Mouse (Mus musculus) stomach, embryonic 14.5 days (tissue): ENCODE results near the gene Tspan17. TPM values are rescaled to one million over a fixed set of nuclear protein-coding genes. Genes with fewer than 3 reads are reported as not detected.

Source experiments
- ATAC-seq: fragments of 200-750 bp; cut with Nextera tagmentation; 2 replicates; pipeline ENCODE4 v1.8.0; 2017; ENCODE audit warnings: low read depth, moderate TSS enrichment; ENCODE audit not compliant: insufficient number of reproducible peaks, insufficient read depth, low FRiP score
- H3K27ac ChIP-seq: fragments of 300-500 bp; sonication (generic); 2 replicates; pipeline ENCODE4 v1.5.1; 2014; ENCODE audit warnings: mild to moderate bottlenecking, low read length, moderate library complexity, mixed read lengths
- H3K27me3 ChIP-seq: fragments of 300-500 bp; sonication (generic); 2 replicates; pipeline ENCODE4 v1.6.1; 2014; ENCODE audit warnings: low read length, control low read depth, mixed read lengths; ENCODE audit not compliant: control insufficient read depth, insufficient read depth
- H3K36me3 ChIP-seq: fragments of 300-500 bp; sonication (generic); 2 replicates; pipeline ENCODE4 v1.6.1; 2014; ENCODE audit warnings: mild to moderate bottlenecking, control low read depth, low read length, moderate library complexity, mixed read lengths; ENCODE audit not compliant: control insufficient read depth, insufficient read depth
- H3K4me1 ChIP-seq: fragments of 300-500 bp; sonication (generic); 2 replicates; pipeline ENCODE4 v1.6.1; 2014; ENCODE audit warnings: low read length, control low read depth, mixed read lengths; ENCODE audit not compliant: control insufficient read depth, insufficient read depth
- H3K4me2 ChIP-seq: fragments of 300-500 bp; sonication (generic); replicated peaks from 2 replicates; pipeline ENCODE4 v1.6.1; 2014; ENCODE audit warnings: low read depth, low read length, control low read depth
- H3K4me3 ChIP-seq: fragments of 300-500 bp; sonication (generic); 2 replicates; pipeline ENCODE4 v1.5.1; 2014; ENCODE audit warnings: low read depth, low read length, control low read depth
- H3K9ac ChIP-seq: fragments of 300-500 bp; sonication (generic); replicated peaks from 2 replicates; pipeline ENCODE4 v1.6.1; 2014; ENCODE audit warnings: low read depth, mild to moderate bottlenecking, control low read depth, low read length, moderate library complexity, mixed read lengths
- H3K9me3 ChIP-seq: fragments of 300-500 bp; sonication (generic); 2 replicates; pipeline ENCODE4 v1.6.1; 2016; ENCODE audit warnings: low read depth, low read length, control low read depth; ENCODE audit not compliant: control insufficient read depth
- WGBS: fragments of 180-500 bp; shearing (Covaris S2); extraction: QIAGEN DNeasy Blood & Tissue Kit; methylation state at CpG from one replicate; pipeline ENCODE4 v1.1.7; 2014; 5-methylcytosine and 5-hydroxymethylcytosine counted together
- polyA plus RNA-seq: library from polyadenylated mRNA; unstranded; fragments of >200 nt; fragmentation: Nextera tagmentation; extraction: Ambion mirVana; gene quantifications from 2 replicates; pipeline ENCODE4 v1.2.1, GENCODE M21; 2014

Tspan17 gene
- polyA plus RNA-seq, 1 experiment from 2014 or later = 11.6 TPM

DNA sequence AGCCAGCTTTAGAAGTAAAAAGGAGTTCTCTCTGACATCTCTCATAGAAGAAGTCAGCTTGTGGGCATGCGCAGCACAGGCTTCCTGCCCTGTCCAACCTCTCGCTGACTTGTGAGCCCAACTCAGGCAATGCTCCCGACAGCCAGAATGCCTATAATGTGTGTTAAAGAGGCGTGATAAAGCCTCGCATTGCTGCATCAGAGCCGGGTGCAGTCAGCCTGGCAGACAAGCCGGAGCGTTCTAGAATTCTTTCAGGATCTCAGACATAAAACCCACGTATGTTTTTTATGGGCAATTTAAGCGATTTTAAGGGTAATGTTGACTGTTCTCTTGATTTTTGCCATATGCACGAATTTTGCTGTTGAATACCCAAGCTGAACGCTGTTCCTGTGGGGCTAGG lies 18.9 kb downstream of the Tspan17 start:
- Histone ChIP-seq H3K4me2 (no peak overlapping the region), H3K9me3 (no peaks in the 10 kb centered on the region), H3K27ac (no peak overlapping the region), H3K4me3 (no peak overlapping the region), H3K4me1 (no peaks in the 10 kb centered on the region), H3K27me3 (no peaks in the 10 kb centered on the region), H3K36me3 (no peaks in the 10 kb centered on the region), H3K9ac (no peak overlapping the region)
- 73% methylated on average over 12 of the region's 12 CpGs for WGBS
- no peak for ATAC-seq

- Histone ChIP-seq H3K4me2 (no peak overlapping the region), H3K4me3 (no peak overlapping the region), H3K27ac (no peak overlapping the region), H3K27me3 (no peaks in the 10 kb centered on the region), H3K9me3 (no peaks in the 10 kb centered on the region), H3K9ac (no peak overlapping the region), H3K4me1 (no peaks in the 10 kb centered on the region), H3K36me3 (no peaks in the 10 kb centered on the region)
- 67% methylated on average over 7 of the region's 7 CpGs for WGBS
- ATAC-seq = no peak
These were observed 22.3 kb downstream of the Tspan17 start for GRCm38 (mm10) chr13:54811476-54811875.

GRCm38 (mm10) chr13:54813381-54813780 lies 24.2 kb downstream of the Tspan17 start:
- H3K36me3 ChIP-seq = no peaks in the 10 kb centered on the region
- WGBS = 80% methylated on average over 9 of the region's 9 CpGs
- no peaks in the 10 kb centered on the region for H3K27me3 ChIP-seq
- no peak overlapping the region for H3K4me2 ChIP-seq
- no peak overlapping the region for H3K27ac ChIP-seq
- no peak for ATAC-seq
- H3K4me1 ChIP-seq = no peaks in the 10 kb centered on the region
- no peaks in the 10 kb centered on the region for H3K9me3 ChIP-seq
- H3K4me3 ChIP-seq = no peak overlapping the region
- no peak overlapping the region for H3K9ac ChIP-seq

- no peaks in the 10 kb centered on the region for H3K36me3 ChIP-seq
- H3K4me1 ChIP-seq = no peaks in the 10 kb centered on the region
- 33% methylated on average over 17 of the region's 17 CpGs for WGBS
- no peaks in the 10 kb centered on the region for H3K9me3 ChIP-seq
- H3K27me3 ChIP-seq = no peaks in the 10 kb centered on the region
- H3K4me3 ChIP-seq = no peak overlapping the region
- H3K4me2 ChIP-seq = no peak overlapping the region
- ATAC-seq = no peak
- H3K27ac ChIP-seq = no peak overlapping the region
- H3K9ac ChIP-seq = no peak overlapping the region
These were observed 29.4 kb downstream of the Tspan17 start for GRCm38 (mm10) chr13:54818399-54819254.

DNA sequence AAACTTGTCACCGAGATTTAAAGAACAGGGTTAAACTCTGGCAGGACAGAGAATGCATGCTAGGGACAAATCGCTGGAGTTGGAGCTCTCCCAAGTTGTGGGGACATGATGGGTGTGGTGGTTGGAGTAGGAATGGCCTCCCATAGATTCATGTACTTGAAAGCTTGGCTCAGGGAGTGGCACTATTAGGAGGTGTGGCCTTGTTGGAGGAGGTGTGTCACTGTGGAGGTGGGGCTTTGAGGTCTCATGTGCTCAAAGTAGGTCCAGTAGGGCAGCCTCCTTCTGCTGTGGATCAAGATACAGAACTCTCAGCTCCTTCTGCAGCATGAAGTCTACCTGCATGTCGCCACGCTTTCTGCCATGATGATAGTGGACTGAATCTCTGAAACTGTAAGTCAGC lies 31.9 kb downstream of the Tspan17 start:
- no peaks in the 10 kb centered on the region for H3K36me3 ChIP-seq
- WGBS = 82% methylated on average over 4 of the region's 4 CpGs
- H3K9ac ChIP-seq = no peak overlapping the region
- H3K4me3 ChIP-seq = no peak overlapping the region
- no peaks in the 10 kb centered on the region for H3K9me3 ChIP-seq
- no peak for ATAC-seq
- no peak overlapping the region for H3K4me2 ChIP-seq
- H3K27me3 ChIP-seq = no peaks in the 10 kb centered on the region
- H3K4me1 ChIP-seq = no peaks in the 10 kb centered on the region
- H3K27ac ChIP-seq = no peak overlapping the region

DNA sequence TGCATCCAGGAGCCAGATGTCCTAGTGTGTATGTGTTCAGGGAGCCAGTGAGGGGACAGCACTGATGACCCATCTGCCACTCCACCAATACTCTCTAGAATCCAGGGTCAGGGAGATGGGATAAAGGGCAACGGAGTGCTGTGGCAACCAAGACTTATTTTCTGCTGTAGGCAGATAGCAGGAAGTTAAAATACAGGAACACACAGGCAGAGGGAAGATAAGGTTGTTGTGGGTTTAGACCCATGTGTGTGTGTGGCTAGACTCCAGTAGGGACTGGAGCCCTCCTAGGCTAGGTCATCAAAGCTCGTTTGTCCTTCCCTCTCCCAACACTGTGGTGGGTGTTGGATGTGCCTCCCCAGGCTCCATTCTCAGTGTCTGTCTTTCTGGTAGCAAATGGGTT lies 32.8 kb downstream of the Tspan17 start:
- WGBS = 80% methylated on average over 2 of the region's 2 CpGs
- Histone ChIP-seq H3K4me1 (no peaks in the 10 kb centered on the region), H3K4me2 (no peak overlapping the region), H3K27ac (no peak overlapping the region), H3K36me3 (no peaks in the 10 kb centered on the region), H3K27me3 (no peaks in the 10 kb centered on the region), H3K4me3 (no peak overlapping the region), H3K9ac (no peak overlapping the region), H3K9me3 (no peaks in the 10 kb centered on the region)
- ATAC-seq = no peak

- Histone ChIP-seq H3K4me1 (no peaks in the 10 kb centered on the region), H3K9me3 (no peaks in the 10 kb centered on the region), H3K27me3 (no peaks in the 10 kb centered on the region), H3K4me2 (peak overlapping the region; percentile 26), H3K4me3 (no peak overlapping the region), H3K36me3 (no peaks in the 10 kb centered on the region), H3K9ac (no peak overlapping the region), H3K27ac (no peak overlapping the region)
- ATAC-seq = no peak
- 15% methylated on average over 25 of the region's 25 CpGs for WGBS
These were observed 35.1 kb downstream of the Tspan17 start for GRCm38 (mm10) chr13:54824111-54824931.

DNA sequence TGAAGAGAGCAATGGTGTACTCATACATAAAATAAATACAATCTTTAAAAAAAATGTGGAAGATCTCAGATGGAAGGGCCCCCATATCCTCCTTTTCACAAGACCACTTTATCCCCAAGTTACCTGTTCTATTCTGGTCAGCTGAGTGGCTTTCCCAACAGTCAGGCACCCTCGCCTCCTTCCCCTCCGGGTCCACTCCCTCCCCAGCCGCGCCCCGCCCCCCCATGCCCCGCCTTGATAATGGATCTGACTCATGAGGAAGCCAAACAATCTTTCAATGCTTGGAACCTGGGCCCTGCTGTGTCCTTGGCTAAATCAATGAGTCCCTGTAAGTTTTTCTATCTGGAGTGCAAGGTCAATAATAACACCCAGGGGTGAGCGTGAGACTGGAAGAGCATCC lies 38.8 kb downstream of the Tspan17 start:
- Histone ChIP-seq H3K9me3 (no peaks in the 10 kb centered on the region), H3K4me3 (no peak overlapping the region), H3K27ac (no peak overlapping the region), H3K9ac (no peak overlapping the region), H3K36me3 (no peaks in the 10 kb centered on the region), H3K4me2 (no peak overlapping the region), H3K4me1 (no peaks in the 10 kb centered on the region), H3K27me3 (no peaks in the 10 kb centered on the region)
- WGBS = 30% methylated on average over 7 of the region's 7 CpGs
- ATAC-seq = no peak
